Mouse (Mus musculus) heart, postnatal 0 days (tissue): ENCODE data around the gene Mgat1.

ENCODE experiments used
- CTCF ChIP-seq: IDR thresholded peaks from 2 replicates; pipeline ENCODE4 v1.5.1; 2016; ENCODE audit warnings: antibody characterized with exemption, control low read depth, low read depth
- EP300 ChIP-seq: IDR thresholded peaks from 2 replicates; pipeline ENCODE4 v1.6.1; 2016; ENCODE audit warnings: antibody characterized with exemption, low read depth

- TF ChIP-seq CTCF (no peak), EP300 (no peak)
Observed at GRCm38 (mm10) chr11:49240310-49240709, 3.7 kb upstream of the Mgat1 start.
